Mouse (Mus musculus): ENCODE data around the gene Tcf7l1. TPM values are rescaled to one million over a fixed set of nuclear protein-coding genes. Genes with fewer than 3 reads are reported as not detected.

The Tcf7l1 gene
- polyA plus RNA-seq, 1 experiment from 2014 or later: 5.2 TPM

DNA sequence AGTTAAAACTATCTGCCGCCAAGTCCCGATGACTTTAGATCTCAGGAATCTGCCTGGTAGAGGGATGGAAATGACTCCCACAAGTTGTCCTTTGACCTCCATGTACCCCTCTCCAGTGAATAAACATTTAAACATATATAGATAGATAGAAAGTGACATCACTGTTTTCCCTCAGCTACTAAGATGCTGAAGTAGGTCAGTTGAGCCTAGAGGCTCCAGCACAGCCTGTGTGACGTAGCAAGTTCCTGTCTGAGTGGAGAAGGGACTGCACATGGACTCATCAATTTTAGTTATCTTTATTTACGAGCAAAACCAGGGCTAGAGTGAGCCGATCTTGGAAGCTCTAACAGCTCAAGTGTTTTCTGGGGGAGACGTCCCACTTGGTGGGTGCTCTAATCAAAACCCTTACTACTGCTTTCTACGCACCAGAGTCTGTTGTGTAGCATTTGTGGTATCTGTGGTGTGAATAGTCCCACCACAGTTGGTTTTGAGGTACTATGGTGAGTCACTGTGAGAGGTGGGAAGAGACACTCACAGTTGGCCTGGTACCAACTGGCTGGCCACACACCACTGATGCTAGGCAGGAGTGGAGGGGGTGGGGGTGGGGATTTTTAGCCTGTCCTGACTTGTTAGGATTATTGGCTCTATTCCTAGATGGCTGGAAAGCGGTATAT is 129.2 kb downstream of the Tcf7l1 start:
- no peaks in the 10 kb centered on the region for H3K36me3 ChIP-seq (ENCODE audit: control insufficient read depth, insufficient read depth, low read length)
- WGBS: 76% methylated on average over 8 of the region's 8 CpGs
- H3K27me3 ChIP-seq (ENCODE audit: control insufficient read depth, insufficient read depth, low read length): no peaks in the 10 kb centered on the region
- no peak overlapping the region for H3K27ac ChIP-seq (ENCODE audit: low read depth, low read length)
- no peak overlapping the region for H3K9ac ChIP-seq (replicated peaks; ENCODE audit: low read depth, low read length)
- no peak for ATAC-seq (ENCODE audit: low read depth)
- H3K9me3 ChIP-seq (ENCODE audit: control insufficient read depth, low read length): no peaks in the 10 kb centered on the region
- peaks cover 8% of the 10 kb centered on the region; the same call in 1 of the 2 replicates for H3K4me1 ChIP-seq (ENCODE audit: control insufficient read depth, insufficient read depth, low read length)
- H3K4me3 ChIP-seq (ENCODE audit: low read depth, low read length): no peak overlapping the region
- H3K4me2 ChIP-seq (ENCODE audit: low read depth, low read length): no peak overlapping the region

DNA sequence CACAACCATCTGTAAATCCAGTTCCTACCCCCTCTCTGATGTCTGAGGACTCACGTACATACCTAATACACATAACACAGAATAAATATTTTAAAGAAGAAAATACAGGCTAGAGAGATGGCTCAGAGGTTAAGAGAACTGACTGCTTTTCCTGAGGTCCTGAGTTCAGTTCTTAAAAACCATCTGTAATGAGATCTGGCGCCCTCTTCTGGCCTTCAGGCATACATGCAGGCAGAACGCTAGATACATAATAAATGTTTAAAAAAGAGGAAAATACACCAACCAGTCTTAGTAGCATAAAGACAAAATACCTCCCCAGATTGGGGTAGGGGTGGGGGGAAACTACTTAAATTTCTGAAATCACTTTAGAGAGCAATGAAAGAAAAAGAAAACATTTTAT is 131.0 kb downstream of the Tcf7l1 start:
- Histone ChIP-seq H3K27me3 (ENCODE audit: control insufficient read depth, insufficient read depth, low read length) (no peaks in the 10 kb centered on the region), H3K9me3 (ENCODE audit: control insufficient read depth, low read length) (no peaks in the 10 kb centered on the region), H3K9ac (replicated peaks; ENCODE audit: low read depth, low read length) (no peak overlapping the region), H3K4me2 (ENCODE audit: low read depth, low read length) (no peak overlapping the region), H3K4me1 (ENCODE audit: control insufficient read depth, insufficient read depth, low read length) (peaks cover 8% of the 10 kb centered on the region; the same call in 1 of the 2 replicates), H3K36me3 (ENCODE audit: control insufficient read depth, insufficient read depth, low read length) (no peaks in the 10 kb centered on the region), H3K4me3 (ENCODE audit: low read depth, low read length) (no peak overlapping the region), H3K27ac (ENCODE audit: low read depth, low read length) (no peak overlapping the region)
- ATAC-seq (ENCODE audit: low read depth): no peak
- WGBS: 53% methylated on average over 3 of the region's 3 CpGs

DNA sequence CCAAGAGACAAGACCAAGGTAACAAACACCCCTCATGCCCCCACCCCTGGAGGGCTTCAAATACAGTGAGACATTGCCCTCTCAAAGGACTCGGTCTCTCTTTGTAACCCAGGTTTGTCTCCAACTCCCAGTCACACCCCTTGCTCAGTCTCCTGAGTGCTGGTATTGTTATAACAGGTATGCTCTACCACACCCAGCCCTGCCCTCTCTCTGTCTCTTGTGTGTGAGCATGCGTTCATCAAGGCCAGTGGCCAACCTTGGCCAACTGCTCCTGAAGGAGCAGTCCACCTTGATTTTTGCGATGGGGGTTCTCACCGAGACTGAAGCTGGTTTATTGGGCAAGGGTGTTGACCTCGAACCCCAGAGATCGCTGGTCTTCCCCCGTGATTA is 133.0 kb downstream of the Tcf7l1 start:
- Histone ChIP-seq H3K4me2 (ENCODE audit: low read depth, low read length) (no peak overlapping the region), H3K9ac (replicated peaks; ENCODE audit: low read depth, low read length) (no peak overlapping the region)

DNA sequence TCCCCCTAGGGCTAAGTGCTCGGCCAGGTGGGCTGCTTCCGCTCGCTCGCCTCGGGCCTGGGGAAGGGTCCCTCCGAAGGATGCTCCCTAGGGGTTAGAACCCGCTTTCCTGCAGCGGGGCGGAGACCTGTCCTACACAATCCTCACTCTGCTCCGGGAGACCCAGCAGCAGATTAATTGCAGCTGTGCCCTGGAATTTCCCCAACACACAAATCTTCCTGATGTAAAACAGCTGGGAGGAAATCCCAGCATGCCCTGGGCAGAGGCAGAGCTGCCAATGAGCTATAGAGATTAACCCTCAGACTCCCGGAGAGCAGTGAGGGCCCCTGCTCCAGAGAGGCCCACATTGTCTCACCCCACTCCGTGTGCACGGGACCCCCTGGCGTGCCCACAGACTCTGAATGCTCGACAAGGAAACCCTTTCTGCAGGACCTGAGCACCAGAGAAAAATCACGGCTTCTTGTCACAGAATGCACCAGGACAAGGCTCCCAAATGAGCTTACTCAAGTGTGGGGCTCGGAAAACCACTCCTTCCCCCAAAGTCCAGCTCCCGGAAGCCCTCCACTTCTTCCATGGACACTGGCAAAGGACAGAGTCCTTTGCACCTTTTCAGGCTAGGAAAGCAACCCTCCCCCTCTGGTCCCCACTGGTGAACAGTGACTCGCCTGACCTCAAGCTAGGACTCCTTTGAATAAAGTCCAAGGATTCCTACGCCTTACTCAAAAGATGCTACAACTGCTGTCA is 133.6 kb downstream of the Tcf7l1 start:
- 27% methylated on average over 20 of the region's 20 CpGs for WGBS
- Histone ChIP-seq H3K27me3 (ENCODE audit: control insufficient read depth, insufficient read depth, low read length) (no peaks in the 10 kb centered on the region), H3K4me3 (ENCODE audit: low read depth, low read length) (peak overlapping the region; percentile 26), H3K4me2 (ENCODE audit: low read depth, low read length) (peak overlapping the region; percentile 43), H3K4me1 (ENCODE audit: control insufficient read depth, insufficient read depth, low read length) (peaks cover 8% of the 10 kb centered on the region; the same call in 1 of the 2 replicates), H3K27ac (ENCODE audit: low read depth, low read length) (peak overlapping the region; percentile 52; the same call in 1 of the 2 replicates), H3K9me3 (ENCODE audit: control insufficient read depth, low read length) (no peaks in the 10 kb centered on the region), H3K36me3 (ENCODE audit: control insufficient read depth, insufficient read depth, low read length) (no peaks in the 10 kb centered on the region), H3K9ac (replicated peaks; ENCODE audit: low read depth, low read length) (0 out of 2 replicates have a peak overlapping the region, but pooled peaks have one; percentile 29)
- ATAC-seq (ENCODE audit: low read depth): peak; percentile 84

More for the DNA sequence above, 133.0 kb downstream of the Tcf7l1 start:
- Histone ChIP-seq H3K4me3 (ENCODE audit: low read depth, low read length) (no peak overlapping the region), H3K27ac (ENCODE audit: low read depth, low read length) (no peak overlapping the region), H3K4me1 (ENCODE audit: control insufficient read depth, insufficient read depth, low read length) (peaks cover 8% of the 10 kb centered on the region; the same call in 1 of the 2 replicates), H3K36me3 (ENCODE audit: control insufficient read depth, insufficient read depth, low read length) (no peaks in the 10 kb centered on the region), H3K27me3 (ENCODE audit: control insufficient read depth, insufficient read depth, low read length) (no peaks in the 10 kb centered on the region), H3K9me3 (ENCODE audit: control insufficient read depth, low read length) (no peaks in the 10 kb centered on the region)
- WGBS: 92% methylated on average over 7 of the region's 7 CpGs
- ATAC-seq (ENCODE audit: low read depth): no peak

DNA sequence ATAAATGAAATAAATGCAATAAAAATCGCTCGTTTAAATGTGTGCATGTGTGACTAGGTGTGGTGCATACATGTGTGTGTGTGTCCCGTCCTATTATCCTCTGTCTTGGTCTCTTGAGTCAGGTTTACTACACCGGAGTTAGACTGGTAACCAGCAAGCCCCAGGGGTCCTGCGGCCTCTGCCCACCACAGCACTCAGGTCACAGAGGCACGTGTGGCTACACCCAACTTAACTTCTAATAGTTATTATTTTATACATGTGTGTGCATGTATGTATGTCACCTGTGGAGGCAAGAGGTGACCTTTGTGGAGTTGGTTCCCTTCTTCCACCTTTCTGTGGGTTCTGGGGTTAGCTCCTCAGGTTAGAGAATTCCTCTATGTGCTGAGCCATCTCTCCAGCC is 134.7 kb downstream of the Tcf7l1 start:
- Histone ChIP-seq H3K9ac (replicated peaks; ENCODE audit: low read depth, low read length) (no peak overlapping the region), H3K27ac (ENCODE audit: low read depth, low read length) (no peak overlapping the region), H3K36me3 (ENCODE audit: control insufficient read depth, insufficient read depth, low read length) (no peaks in the 10 kb centered on the region), H3K9me3 (ENCODE audit: control insufficient read depth, low read length) (no peaks in the 10 kb centered on the region), H3K4me3 (ENCODE audit: low read depth, low read length) (no peak overlapping the region), H3K4me1 (ENCODE audit: control insufficient read depth, insufficient read depth, low read length) (peaks cover 8% of the 10 kb centered on the region; the same call in 1 of the 2 replicates), H3K4me2 (ENCODE audit: low read depth, low read length) (no peak overlapping the region), H3K27me3 (ENCODE audit: control insufficient read depth, insufficient read depth, low read length) (no peaks in the 10 kb centered on the region)
- 94% methylated on average over 6 of the region's 6 CpGs for WGBS
- ATAC-seq (ENCODE audit: low read depth): no peak

DNA sequence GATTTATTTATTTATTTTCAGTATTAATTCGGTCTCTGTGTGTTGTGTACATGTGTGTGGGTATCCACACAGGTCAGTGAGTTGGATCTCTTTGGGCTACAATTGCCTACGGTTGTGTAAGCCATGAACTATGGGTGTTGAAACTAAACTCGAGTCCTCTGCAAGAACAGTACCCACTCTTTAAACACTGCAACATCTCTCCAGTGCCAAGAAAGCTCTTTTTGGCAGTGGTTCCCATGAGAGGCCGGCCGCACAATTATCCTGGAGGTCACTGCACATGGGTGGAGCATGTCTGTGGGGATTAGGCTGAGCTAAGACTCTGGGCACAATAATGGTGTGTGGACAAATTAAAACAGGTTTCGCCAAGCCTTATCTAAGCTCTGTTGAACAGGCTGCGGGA is 135.6 kb downstream of the Tcf7l1 start:
- H3K9ac ChIP-seq (replicated peaks; ENCODE audit: low read depth, low read length): no peak overlapping the region
- H3K4me3 ChIP-seq (ENCODE audit: low read depth, low read length): no peak overlapping the region
- no peak overlapping the region for H3K27ac ChIP-seq (ENCODE audit: low read depth, low read length)
- no peaks in the 10 kb centered on the region for H3K27me3 ChIP-seq (ENCODE audit: control insufficient read depth, insufficient read depth, low read length)
- no peak for ATAC-seq (ENCODE audit: low read depth)
- H3K9me3 ChIP-seq (ENCODE audit: control insufficient read depth, low read length): no peaks in the 10 kb centered on the region
- H3K36me3 ChIP-seq (ENCODE audit: control insufficient read depth, insufficient read depth, low read length): no peaks in the 10 kb centered on the region
- WGBS: 82% methylated on average over 7 of the region's 7 CpGs
- H3K4me1 ChIP-seq (ENCODE audit: control insufficient read depth, insufficient read depth, low read length): peaks cover 8% of the 10 kb centered on the region; the same call in 1 of the 2 replicates
- H3K4me2 ChIP-seq (ENCODE audit: low read depth, low read length): no peak overlapping the region

DNA sequence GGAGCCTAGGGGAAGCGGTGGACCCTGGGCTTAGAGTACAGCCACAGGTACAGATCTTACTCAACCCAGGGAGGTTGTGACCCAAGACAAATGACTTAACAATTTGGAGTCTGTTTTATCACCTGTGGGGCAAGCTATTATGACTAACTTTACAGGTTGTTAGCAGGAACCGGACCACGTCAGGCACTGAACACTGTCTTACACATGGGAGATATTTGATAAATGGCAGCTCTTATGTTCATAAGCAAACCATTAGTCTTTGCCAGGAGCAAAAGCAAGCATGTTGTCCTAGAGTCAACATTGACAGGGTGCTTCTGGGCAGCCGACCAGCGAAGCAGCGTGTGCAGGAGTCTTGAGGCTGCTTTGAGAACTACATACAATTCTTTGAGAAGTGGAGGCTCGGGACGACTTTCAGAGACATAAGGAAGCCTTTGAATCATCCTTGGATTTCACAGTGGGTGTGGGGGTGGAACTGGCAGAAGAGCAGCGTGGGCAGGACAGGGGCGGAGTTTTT is 138.7 kb downstream of the Tcf7l1 start:
- Histone ChIP-seq H3K27me3 (ENCODE audit: control insufficient read depth, insufficient read depth, low read length) (no peaks in the 10 kb centered on the region), H3K27ac (ENCODE audit: low read depth, low read length) (no peak overlapping the region), H3K4me1 (ENCODE audit: control insufficient read depth, insufficient read depth, low read length) (peaks cover 4% of the 10 kb centered on the region; the same call in 1 of the 2 replicates), H3K4me3 (ENCODE audit: low read depth, low read length) (no peak overlapping the region), H3K9me3 (ENCODE audit: control insufficient read depth, low read length) (no peaks in the 10 kb centered on the region), H3K4me2 (ENCODE audit: low read depth, low read length) (no peak overlapping the region), H3K36me3 (ENCODE audit: control insufficient read depth, insufficient read depth, low read length) (no peaks in the 10 kb centered on the region), H3K9ac (replicated peaks; ENCODE audit: low read depth, low read length) (no peak overlapping the region)
- WGBS: 81% methylated on average over 10 of the region's 10 CpGs
- ATAC-seq (ENCODE audit: low read depth): no peak

DNA sequence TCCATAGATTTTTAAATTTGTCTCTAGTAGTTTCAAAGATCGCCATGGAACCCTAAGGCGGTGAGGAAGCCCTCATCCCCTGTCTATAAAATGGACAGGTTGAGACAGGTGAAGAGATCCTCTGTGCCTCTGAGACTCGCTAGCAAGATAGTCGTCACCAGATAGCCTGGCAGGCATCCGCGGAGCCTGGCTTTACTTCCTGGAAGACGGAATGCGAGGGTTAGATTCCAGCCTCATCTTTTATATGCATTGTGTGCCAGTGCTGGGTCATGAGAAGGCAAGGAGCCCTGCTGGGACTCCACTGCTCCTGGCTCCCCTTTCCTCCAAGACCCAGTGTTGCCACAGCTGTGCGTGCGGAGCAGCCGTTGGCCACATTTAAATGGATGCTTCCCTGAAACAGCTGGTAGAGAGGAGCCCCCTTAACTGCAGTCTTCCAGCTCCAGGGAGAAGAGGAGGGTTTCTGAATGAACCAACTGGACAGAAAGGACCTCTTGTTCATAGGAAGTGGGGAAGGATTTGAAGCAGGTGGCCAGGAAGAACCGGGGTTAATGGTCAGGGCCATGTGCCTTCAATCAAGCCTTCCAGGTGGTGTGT is 141.0 kb downstream of the Tcf7l1 start:
- 60% methylated on average over 12 of the region's 12 CpGs for WGBS
- ATAC-seq (ENCODE audit: low read depth): no peak
- H3K9me3 ChIP-seq (ENCODE audit: control insufficient read depth, low read length): no peaks in the 10 kb centered on the region
- H3K4me3 ChIP-seq (ENCODE audit: low read depth, low read length): no peak overlapping the region
- H3K27ac ChIP-seq (ENCODE audit: low read depth, low read length): no peak overlapping the region
- no peak overlapping the region for H3K4me2 ChIP-seq (ENCODE audit: low read depth, low read length)
- no peaks in the 10 kb centered on the region for H3K27me3 ChIP-seq (ENCODE audit: control insufficient read depth, insufficient read depth, low read length)
- H3K9ac ChIP-seq (replicated peaks; ENCODE audit: low read depth, low read length): no peak overlapping the region
- no peaks in the 10 kb centered on the region for H3K36me3 ChIP-seq (ENCODE audit: control insufficient read depth, insufficient read depth, low read length)
- H3K4me1 ChIP-seq (ENCODE audit: control insufficient read depth, insufficient read depth, low read length): no peaks in the 10 kb centered on the region
